Mouse (Mus musculus): ENCODE measurements around the gene Tcf12.

Tcf12 gene

GRCm38 (mm10) chr9:72111622-72112550 lies at the start of gene Tcf12:
Gene Tcf12 (minus strand): TSS chr9:72111871.
- in situ Hi-C loops (cut with MboI; ENCODE audit: low pct_unique_long_range_greater_than_20kb in 1 of 2, low sequenced_read_pairs in 2 of 2, unreplicated experiment in 1 of 2) = no loop called here

- in situ Hi-C loops (cut with MboI; ENCODE audit: low pct_unique_long_range_greater_than_20kb in 1 of 2, low sequenced_read_pairs in 2 of 2, unreplicated experiment in 1 of 2) = no loop called here
Measured at GRCm38 (mm10) chr9:72158392-72158791, 46.7 kb upstream of the Tcf12 start.

DNA sequence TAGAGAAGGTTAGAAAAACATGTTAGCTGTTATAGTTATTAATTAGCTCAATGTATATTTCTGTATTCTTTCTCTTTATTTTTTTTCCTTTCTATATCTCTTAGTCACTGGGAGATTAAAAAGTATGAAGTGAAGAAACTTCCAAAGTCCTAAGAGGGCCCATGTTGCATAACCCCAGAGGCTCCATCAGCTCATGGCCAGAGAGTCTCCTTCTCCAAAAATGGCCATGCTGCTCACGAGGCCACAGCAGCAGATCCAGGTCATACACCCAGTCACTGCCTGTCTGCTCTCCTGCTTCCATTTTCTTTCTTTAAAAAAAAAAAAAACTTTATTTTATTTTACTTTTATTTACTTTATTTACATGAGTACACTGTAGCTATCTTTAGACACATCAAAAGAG lies 45.4 kb upstream of the Tcf12 start:
- in situ Hi-C loops (cut with MboI; ENCODE audit: low pct_unique_long_range_greater_than_20kb in 1 of 2, low sequenced_read_pairs in 2 of 2, unreplicated experiment in 1 of 2) = no loop called here

- in situ Hi-C loops (cut with MboI; ENCODE audit: low pct_unique_long_range_greater_than_20kb in 1 of 2, low sequenced_read_pairs in 2 of 2, unreplicated experiment in 1 of 2) = no loop called here
Measured at GRCm38 (mm10) chr9:72155250-72156138, 43.8 kb upstream of the Tcf12 start.

DNA sequence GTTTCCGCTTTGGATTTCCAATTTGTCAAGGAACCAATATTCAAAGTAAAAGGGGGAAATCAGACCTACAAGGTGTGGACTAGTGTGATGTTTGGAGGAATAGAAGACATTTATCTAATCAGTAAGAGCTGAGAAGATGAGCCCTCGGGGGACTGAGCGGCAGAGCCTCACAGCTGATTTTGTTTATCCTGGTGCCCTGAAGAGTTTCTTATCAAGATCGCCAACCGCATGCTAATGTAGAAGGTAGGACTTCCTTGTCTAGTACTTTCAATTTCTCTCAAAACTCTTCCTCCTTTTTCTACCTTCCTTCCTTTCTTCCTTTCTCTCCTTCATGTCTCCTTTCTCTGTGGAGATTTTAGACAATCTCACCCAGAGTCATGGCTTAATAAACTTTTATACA lies 32.5 kb upstream of the Tcf12 start:
- in situ Hi-C loops (cut with MboI; ENCODE audit: low pct_unique_long_range_greater_than_20kb in 1 of 2, low sequenced_read_pairs in 2 of 2, unreplicated experiment in 1 of 2) = no loop called here

- in situ Hi-C loops (cut with MboI; ENCODE audit: low pct_unique_long_range_greater_than_20kb in 1 of 2, low sequenced_read_pairs in 2 of 2, unreplicated experiment in 1 of 2) = no loop called here
Measured at GRCm38 (mm10) chr9:72137899-72138298, 26.2 kb upstream of the Tcf12 start.

- in situ Hi-C loops (cut with MboI; ENCODE audit: low pct_unique_long_range_greater_than_20kb in 1 of 2, low sequenced_read_pairs in 2 of 2, unreplicated experiment in 1 of 2) = no loop called here
Measured at GRCm38 (mm10) chr9:72133772-72134245, 22.1 kb upstream of the Tcf12 start.

GRCm38 (mm10) chr9:72133089-72133771 lies 21.6 kb upstream of the Tcf12 start:
- in situ Hi-C loops (cut with MboI; ENCODE audit: low pct_unique_long_range_greater_than_20kb in 1 of 2, low sequenced_read_pairs in 2 of 2, unreplicated experiment in 1 of 2) = no loop called here

DNA sequence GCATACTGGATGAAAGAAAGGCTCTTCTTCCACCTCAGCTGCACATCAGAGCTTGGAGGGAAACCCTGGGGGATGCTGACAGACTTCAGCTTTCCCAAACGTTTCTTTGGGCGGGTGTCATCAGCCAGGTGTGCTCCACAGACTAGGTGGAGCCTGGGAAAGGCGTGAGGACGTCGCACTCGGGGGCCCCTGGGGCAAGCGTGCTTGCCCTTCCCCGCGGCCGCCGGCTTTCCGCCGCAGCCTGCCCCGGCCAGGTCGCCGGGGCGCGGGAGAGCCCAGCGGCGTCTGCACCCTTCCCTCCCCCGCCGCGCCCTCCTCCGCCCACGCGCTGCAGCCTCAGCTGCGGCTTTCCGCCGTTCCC lies 21.0 kb upstream of the Tcf12 start:
- in situ Hi-C loops (cut with MboI; ENCODE audit: low pct_unique_long_range_greater_than_20kb in 1 of 2, low sequenced_read_pairs in 2 of 2, unreplicated experiment in 1 of 2) = no loop called here

DNA sequence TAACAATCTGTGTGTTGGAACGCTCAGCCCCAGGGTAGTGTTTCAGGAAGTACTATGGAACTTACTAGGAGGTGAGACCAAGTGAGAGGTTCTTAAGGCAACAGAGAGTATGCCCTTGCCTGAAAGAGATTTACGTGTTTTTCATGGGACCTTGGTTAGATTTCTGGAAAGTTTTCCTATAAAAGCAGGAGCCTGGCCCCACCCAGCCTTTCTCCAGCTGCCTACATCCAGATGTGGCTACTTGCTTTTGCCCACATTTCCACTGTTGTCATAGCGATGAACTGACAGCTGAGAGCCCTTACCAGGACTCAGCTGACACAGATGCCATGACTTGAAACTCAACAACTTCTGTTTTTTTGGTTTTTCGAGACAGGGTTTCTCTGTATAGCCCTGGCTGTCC lies 18.2 kb upstream of the Tcf12 start:
- in situ Hi-C loops (cut with MboI; ENCODE audit: low pct_unique_long_range_greater_than_20kb in 1 of 2, low sequenced_read_pairs in 2 of 2, unreplicated experiment in 1 of 2) = no loop called here

DNA sequence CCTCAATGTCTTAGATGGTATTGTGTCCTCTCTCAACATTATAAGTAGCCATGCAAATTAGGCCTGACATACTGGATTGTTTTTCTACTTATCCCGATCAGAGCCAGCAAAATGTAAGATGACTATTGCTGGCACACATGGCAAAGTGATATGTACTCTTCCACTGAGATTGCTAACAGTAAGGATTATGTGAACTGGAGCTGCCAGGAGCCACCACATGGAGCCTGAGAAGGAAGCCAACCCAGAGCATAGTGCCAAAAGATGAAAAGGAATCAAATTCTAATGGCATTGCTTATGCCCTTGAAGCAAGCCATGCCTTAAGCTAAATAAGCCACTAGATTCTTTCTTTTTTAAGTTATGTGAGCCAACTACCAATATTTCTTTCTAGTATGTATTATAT lies 13.8 kb upstream of the Tcf12 start:
- in situ Hi-C loops (cut with MboI; ENCODE audit: low pct_unique_long_range_greater_than_20kb in 1 of 2, low sequenced_read_pairs in 2 of 2, unreplicated experiment in 1 of 2) = no loop called here

GRCm38 (mm10) chr9:72118490-72118889 lies 6.8 kb upstream of the Tcf12 start:
- in situ Hi-C loops (cut with MboI; ENCODE audit: low pct_unique_long_range_greater_than_20kb in 1 of 2, low sequenced_read_pairs in 2 of 2, unreplicated experiment in 1 of 2) = no loop called here

DNA sequence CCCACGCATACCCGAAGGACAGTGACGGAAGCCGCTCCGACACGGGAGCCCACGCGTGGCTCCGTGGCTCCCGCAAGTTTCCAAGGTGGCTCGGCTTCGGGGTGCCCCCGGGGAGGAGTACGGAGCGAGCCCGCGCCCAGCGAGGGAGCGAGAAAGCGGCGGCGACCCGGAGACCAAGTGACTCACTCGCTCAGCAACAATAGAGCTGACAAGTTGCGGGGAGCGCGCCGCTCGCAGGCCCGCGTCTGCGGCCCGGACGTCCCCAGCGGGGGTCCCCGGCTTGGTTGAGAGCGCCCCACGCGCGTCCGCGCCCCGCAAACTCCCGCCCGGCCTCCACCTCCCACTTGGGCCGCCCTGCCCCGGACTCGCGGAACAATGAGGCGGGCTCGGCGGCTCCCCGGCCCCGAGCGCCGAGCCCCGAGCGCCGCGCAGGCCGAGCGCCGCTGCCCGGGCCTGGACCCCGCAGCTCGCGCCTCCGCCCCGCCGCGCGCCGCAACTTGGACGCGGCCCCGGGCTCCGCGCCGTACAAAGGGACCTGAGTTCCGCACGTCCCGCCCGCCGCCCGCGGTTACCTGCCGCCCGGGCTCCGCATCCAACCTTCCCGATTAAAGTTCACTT lies 558 bp downstream of the Tcf12 start:
- in situ Hi-C loops (cut with MboI; ENCODE audit: low pct_unique_long_range_greater_than_20kb in 1 of 2, low sequenced_read_pairs in 2 of 2, unreplicated experiment in 1 of 2) = no loop called here

GRCm38 (mm10) chr9:72110627-72111003 lies 1.1 kb downstream of the Tcf12 start:
- in situ Hi-C loops (cut with MboI; ENCODE audit: low pct_unique_long_range_greater_than_20kb in 1 of 2, low sequenced_read_pairs in 2 of 2, unreplicated experiment in 1 of 2) = no loop called here

DNA sequence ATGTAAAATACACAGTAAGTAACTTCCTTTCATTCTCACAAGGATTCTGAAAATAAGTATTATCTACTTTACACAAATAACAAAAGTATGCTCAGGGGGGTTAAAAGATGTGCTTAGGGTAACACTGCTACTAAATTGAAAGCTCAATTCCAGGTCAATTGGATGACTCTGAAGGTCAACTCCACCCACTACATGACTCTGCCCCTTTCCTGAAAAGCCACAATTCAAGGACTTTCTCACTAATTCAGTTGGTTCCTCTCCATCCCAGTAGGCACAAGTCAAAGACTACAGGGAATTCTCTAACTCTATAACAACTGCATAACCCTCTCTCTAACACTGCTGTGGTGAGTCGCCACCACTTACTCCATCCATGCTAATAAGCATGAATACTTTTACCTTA lies 8.2 kb downstream of the Tcf12 start:
- in situ Hi-C loops (cut with MboI; ENCODE audit: low pct_unique_long_range_greater_than_20kb in 1 of 2, low sequenced_read_pairs in 2 of 2, unreplicated experiment in 1 of 2) = no loop called here

- in situ Hi-C loops (cut with MboI; ENCODE audit: low pct_unique_long_range_greater_than_20kb in 1 of 2, low sequenced_read_pairs in 2 of 2, unreplicated experiment in 1 of 2) = no loop called here
Measured at GRCm38 (mm10) chr9:72099945-72100685, 11.6 kb downstream of the Tcf12 start.

GRCm38 (mm10) chr9:72098056-72098455 lies 13.6 kb downstream of the Tcf12 start:
- in situ Hi-C loops (cut with MboI; ENCODE audit: low pct_unique_long_range_greater_than_20kb in 1 of 2, low sequenced_read_pairs in 2 of 2, unreplicated experiment in 1 of 2) = no loop called here

GRCm38 (mm10) chr9:72097083-72097482 lies 14.6 kb downstream of the Tcf12 start:
- in situ Hi-C loops (cut with MboI; ENCODE audit: low pct_unique_long_range_greater_than_20kb in 1 of 2, low sequenced_read_pairs in 2 of 2, unreplicated experiment in 1 of 2) = no loop called here
